Mouse (Mus musculus): ENCODE data around the gene BC024978.
A peak's percentile ranks its signal among the peaks of the same experiment; 100 is the strongest.

The BC024978 gene

DNA sequence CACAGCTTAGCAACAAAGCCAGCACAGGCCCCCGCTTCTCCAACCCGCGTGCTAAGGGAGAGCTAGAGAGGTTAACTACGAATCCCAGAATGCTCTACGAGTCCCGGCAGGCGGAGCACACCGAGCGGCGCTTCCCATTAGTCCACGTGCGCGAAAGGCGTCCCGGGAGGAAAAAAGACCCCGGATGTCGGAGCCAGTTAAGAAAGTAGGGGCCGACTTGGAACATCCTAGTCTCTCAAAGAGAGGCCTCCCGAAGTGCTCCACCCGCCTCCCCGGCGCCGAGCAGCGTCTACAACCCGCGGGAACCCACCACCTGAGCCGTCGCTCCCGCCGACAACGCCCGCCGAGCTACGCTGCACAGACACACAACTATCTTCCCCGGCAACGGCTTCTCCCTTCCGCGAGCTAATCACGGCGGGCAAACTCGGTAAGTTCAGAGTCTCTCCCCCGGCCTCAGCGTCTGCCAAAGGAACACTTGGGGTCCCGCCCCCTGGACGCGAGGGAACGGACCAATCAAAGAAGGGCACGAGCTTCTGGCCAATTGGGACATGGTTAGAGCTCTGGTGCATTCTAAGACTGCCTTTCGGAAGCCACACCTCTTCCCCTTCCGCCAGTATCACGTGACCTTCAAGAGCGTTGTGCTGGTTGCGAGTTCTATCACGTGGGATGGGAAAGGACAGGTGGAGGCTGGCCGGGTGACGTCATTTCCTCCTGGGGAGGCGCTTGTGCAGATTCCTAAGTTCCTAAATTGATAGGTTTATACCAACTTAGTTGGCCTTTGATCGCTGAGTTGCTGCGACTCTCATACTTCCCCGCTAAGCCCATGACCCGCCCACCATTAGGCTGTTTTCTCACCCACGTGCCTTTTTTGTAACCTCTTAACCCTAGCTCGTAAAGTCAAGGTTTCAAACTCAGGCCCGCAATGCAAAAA, at the start of gene BC024978, which contains the start of gene Snrpa:
Gene BC024978 (plus strand): TSS at position 101 of the 931 bp plus-strand sequence.
Gene Snrpa (minus strand): TSS at position 591 of the 931 bp plus-strand sequence.
- peak; percentile 100 for DNase-seq

DNA sequence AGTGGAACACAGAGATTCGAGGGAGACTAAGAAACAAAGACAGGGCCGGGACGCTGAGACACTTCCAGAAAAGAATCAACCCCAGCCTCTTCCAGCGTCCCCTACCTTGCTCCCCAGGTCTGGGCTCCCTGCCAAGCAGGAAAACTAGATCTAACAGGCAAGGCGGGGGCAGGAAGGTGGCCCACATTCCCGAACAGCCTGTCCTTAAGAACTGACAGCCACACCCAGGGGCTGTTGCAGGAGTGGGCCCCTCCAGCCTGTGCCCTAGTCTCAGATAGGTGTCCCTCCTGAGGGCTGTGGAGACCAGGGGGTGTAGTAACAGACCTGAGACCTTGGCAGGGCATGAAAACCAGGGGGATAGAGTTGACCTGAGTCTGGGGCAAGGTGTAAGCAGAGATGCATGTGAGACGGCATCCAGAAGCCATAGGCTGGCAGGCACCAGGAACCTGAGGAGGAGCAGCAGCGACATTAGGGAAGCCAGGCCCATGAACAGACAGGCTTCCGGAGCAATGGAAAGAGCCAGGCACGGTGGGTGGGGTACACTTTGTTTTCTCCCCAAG, 42.3 kb upstream of the BC024978 start, which contains the start of gene Cyp2t4:
Gene Cyp2t4 (plus strand): TSS at position 510 of the 560 bp plus-strand sequence.
- DNase-seq = peak; percentile 55

DNA sequence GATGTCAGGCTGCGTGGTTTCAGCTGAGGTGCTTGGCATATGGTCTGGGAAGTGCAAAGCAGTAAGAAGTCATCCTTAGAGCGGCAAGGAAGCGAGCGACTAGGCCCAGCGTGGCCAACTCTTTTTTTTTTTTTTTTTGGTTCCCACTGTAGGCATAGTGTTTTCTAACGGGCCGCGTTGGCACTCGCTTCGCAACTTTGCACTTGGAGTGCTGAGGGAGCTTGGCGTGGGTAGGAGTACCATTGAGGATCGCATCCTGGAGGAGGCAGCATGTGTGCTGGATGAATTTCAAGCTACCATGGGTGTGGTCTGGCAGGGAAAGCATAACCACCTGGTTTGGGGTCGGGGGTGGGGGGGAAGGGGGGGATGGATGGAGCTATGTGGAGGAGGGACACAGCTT, 39.6 kb upstream of the BC024978 start:
- no peak for DNase-seq

DNA sequence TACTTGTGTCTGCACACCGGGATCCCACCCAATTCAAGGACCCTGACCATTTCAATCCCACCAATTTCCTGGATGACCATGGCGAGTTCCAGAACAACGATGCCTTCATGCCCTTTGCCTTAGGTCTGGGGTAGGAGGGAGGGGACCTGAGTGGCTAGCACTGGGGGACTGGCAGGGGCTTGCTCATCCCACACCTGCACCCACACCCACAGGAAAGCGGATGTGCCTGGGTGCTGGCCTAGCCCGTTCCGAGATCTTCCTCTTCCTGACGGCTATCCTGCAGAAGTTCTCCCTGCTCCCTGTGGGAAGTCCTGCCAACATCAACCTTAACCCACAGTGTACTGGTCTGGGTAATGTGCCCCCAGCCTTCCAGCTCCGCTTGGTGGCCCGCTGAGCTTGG, 37.4 kb upstream of the BC024978 start:
- DNase-seq = no peak

DNA sequence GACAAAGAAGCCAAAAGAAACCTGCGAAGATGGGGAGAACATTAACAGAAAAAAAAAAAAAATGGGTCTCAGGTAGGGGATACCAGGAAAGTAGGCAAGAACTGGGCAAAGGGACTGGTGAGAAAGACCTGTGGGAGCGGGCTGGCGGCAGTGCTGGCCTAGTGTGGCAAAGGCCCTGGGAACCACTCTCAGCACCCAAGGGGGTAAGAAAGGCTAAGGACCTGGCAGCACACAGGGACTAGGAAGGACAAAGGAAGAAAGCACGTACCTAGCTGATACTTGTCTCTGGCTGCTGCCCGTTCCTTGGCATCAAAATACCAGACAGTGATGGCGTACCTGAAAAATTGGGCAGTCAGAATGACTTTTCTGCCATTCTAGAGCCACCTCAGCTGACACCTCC, 36.3 kb upstream of the BC024978 start:
- no peak for DNase-seq

DNA sequence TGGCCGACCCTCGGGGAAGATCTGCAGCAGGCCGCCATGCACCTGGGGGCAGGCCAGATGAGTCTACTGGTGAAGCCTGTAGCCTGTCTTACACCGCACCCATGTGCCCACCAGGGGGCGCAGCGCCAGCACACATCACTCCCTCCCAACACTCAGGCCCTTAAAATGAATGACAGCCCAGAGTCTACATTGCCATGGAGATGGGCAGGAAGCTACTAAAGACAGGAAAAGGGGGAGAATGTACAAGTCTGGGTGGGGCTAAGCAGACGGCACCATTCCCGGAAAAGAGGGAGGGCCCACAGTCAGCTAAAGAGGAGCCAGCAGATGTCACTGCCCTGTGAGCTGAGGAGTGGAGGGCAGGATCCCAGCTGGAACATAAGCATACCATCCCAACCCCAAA, 35.7 kb upstream of the BC024978 start:
- peak; percentile 91 for DNase-seq

DNA sequence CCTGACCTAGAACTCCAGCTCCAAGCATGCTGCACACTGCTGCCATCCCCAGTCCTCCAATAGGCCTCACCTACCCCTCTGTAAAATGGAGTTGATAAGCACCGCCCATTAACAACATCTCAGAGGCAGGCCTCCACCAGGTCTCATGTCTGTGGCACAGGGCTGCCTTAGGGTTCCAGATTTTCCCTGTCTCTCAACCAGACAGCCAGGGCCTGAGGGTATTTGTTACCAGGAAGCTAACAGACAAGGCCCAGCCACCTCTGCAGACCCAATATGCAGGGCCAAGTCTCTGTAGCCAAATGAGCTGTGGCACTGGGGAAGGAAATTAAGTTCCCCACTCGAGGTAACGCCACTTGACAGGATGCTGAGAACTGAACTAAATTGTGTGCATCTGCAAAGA, 34.7 kb upstream of the BC024978 start:
- no peak for DNase-seq

DNA sequence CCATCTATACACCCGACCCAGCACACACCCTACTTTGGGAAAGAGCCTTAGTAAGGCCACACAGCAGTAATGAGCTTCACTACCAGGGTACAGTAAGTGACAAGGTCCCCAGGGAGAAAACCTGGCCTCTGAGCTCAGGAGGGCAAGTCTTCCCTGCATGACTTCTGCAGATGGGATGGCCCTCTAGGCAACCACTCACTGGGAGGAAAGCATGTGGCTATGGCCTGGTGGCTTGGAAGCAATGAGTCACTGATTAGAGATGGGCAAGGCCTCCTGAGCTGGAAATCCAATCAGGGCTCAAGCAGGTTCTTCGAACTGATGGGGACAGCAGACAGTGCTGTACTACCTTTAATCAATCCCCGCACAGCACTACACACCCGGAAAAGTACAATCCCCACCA, 33.8 kb upstream of the BC024978 start:
- DNase-seq = no peak

DNA sequence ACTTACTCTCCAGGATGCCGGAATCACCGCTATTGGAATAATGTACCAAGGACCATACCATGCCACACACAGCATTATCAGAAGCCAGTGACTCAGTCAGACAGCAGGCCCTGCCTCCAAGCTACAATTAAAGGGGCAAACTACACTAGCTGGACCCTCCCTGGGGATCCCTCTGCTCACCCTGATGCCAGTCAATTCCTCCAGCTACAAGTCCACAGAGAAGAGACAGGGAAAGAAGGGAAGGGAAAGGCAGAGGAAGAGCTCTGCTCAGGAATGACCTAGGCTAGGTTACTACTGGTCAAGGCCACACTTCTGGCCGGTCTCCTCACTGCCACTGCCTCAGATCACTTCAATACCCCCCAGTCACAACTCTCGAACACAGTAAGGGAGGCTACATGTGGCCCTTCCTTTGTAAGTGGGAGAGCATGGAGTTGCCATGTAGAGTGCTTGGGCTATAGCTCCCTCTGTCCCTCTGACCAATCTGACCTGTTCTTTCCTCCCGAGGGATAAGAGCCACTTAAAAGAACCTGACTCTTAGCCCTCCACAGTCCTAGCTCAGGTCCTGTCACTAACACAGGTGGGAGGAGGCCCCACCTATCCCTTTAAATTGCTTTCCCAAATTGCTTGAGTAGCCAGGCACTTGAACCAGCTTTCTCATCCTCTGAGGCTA, 32.7 kb upstream of the BC024978 start:
- no peak for DNase-seq

DNA sequence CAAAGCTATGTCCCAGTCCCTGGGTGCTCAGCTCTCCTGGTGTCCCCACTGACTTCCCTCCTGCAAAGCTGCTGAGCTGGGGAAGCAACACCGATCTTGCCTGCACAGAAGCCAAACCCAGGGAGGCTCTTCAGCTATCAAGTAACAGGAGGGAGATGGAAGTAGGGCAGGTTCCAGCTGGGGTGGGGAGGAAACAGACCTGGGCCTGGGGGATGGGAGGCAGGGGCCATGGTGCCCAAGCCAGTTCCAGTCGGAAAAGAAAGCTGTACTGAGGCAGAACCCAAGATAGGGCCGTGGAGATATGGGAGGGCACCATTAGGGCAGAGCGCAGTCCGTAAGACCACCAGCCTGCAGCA, 32.2 kb upstream of the BC024978 start:
- DNase-seq = no peak

DNA sequence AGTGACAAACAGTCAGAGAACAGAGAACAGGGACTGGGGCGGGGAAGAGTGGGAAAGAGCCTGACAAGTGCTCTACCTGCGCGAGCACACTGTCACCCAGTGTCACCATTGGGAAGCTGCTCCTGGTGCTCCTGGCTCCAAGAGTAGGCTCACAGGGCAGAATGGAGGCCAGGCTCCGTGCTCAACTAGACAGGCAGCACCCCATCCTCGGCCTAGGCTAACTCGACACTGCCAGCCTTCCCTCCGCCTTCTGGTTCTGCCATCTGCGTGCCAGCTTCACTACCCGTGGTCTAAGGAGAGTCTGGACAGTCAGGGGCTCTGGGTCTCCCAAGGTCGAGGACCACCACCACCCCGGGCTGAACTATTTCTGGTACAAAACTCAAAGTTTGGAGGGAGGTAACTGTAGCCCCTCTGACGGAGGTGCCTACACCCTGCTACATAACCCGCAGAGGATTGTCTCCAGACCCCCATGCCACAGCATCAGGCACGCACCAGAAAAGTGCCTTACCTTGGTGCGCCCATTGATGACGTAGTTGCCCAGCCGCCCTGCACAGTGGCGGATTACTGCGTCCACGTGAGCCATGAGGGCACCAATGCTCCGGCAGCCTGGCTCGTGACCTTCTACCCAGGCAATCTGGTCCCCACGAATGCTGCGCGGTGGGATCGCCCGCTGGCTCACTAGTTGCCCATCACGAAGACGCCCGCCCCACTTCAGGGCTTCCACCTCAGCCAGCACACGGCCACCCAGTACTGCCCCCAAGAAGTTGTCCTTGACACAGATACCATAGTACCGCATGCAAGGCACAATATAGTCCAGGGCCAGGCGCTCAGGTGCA, 31.3 kb upstream of the BC024978 start:
- DNase-seq = peak; percentile 48

DNA sequence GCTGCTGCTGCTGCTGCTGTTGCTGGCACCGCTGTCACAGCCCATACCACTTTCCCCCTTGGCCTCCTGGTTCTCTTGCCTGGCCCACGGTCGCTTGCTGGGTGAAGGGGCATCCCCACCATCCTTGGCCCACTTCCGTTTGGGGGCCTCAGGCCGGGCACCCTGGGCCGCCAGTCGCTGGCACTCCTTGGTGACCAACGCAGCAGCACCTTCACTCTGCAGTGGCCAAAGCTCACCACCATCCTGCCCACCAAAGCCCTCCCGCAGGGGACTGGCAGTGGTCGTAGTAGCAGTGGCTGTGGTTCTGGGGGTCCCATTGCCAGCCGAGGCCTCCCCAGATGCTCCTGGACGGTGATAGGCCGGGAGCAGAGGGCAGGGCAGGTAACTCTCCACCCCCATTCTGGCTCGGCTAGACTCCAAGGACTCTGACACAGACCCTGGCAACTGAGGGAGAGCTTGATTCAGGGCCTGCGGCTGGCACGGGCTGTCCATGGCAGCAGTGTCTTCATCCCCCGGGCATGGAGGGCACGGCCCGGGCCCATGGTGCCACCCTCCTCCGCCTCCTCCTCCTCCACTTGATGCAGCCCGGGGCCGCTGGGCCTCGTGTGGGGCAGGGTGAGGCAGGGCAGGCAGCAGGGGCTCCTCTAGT, 30.4 kb upstream of the BC024978 start:
- peak; percentile 65 for DNase-seq

DNA sequence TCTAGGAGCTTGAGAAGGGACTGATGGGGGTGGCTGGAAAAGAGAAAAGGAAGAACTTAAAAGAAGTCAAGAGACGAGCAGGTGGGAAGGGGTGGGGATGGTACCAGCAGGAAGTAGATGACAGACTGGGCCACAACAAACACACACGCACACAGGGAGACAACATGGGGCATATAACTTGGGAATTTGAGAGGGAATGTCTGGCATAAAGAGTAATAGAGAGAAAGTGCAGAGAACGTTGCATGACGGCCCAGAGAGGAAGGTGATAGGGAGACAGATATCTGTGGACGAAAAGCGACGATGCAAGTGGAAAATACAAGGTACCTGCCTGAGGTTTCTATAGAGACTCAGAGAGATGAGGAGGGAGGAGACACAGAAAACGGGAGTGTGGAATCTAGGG, 29.9 kb upstream of the BC024978 start:
- no peak for DNase-seq

DNA sequence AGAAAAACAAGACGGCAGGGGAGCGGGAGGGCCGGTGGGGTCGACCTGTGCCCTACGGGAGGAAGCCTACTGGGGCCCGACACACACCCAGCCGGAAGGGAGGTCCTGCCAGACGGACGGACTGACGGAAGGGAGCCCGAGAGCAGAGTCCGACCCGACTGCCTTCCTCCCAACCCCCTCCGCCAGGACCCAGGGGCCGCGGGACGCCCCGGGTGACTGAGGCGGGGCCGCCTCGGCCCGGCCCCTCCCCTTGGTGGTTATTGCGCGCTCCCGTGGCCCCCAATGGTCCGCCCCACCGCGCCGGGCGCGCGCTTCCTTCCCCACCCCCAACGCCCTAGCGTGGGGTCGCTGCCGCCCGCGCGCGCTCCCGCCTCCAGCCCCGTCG, 29.4 kb upstream of the BC024978 start:
- peak; percentile 92 for DNase-seq

DNA sequence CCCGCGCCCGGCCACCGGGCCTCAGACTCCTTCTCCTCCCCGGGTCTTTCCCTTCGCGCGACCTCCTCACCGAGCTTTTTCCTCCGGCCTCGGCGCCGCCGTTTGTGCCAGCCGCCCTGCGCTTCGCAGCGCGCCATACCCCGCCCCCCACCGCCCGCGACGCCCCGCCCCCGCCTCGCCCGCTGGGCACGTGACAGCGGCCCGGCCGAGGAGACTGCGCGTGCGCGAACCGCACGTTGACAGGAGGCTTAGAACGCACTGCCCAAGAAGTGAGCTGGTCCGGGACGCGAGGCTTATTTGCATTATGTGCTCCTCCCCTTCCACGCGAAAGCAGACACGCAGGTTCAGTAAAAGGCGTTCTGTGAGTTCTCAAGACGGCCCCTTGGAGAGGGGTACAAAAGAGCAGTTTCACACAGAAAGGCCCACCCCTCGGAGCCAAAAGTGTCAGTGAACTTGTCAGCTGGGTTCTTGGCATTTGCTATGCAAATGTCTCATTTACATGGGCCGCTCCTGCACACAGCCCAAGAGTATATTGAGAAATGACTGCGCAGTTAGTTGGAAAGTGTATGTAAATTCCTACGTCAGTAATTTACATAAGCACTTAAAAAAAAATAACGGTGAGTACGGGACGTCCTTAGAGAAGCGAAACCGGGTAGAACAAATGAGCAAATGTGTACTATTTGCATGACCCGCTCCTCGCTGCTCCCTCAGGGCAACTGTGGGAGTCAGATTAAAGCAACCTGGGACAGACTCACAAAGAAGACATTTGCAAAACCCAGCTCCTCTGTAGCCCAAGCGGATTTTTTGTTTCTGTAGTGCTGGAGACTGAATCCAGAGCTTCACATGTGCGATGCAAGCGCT, 28.7 kb upstream of the BC024978 start, which contains the start of gene Egln2:
Gene Egln2 (minus strand): TSS at position 189 of the 861 bp plus-strand sequence.
- peak; percentile 97 for DNase-seq

DNA sequence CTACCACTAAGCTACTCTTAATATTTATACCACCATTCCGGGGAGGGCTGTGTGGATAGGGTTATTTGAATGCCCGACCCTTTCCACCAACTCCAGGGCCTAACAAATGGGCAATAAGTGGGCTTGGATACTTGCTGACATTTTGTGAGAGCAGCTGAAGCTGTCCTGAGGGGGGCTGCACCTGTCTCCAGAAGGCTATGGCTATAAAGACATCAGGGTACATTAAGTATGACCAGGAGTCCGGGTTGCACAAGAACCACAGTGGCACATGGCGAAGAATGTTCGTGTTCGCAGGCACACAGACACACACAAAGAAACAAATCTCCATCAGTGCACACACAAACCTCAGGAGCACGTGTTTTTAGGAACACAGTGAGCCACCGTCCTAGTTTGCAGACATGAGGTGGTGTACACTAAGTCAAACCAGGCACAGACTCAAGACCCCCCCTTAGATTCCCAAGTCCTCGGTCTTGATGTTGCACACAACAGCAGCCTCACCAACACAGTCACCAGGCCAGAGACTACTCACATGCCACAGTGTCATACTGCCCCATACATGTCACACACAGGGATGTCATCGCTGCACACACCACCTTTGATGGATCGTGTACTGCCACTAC, 28.0 kb upstream of the BC024978 start:
- DNase-seq = no peak

DNA sequence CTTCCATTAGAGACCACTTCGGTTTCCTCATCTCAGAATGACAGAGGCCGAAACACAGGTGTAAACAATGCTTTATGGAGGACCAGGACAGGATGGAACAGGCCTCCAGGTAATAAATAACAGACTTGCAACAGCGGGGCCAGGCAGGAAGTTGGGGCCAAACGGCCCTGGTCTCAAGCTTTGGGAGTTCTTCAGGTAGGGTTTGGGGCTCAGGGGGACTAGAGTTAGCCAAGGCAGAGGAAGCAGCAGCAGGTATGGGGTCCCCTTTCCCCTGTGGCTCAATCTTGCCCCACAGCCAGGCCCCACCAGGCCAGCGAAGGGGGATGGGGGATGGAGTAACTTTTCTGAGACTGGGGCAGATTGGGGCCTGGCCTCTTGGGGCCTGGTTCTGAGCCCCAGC, 27.2 kb upstream of the BC024978 start:
- no peak for DNase-seq

DNA sequence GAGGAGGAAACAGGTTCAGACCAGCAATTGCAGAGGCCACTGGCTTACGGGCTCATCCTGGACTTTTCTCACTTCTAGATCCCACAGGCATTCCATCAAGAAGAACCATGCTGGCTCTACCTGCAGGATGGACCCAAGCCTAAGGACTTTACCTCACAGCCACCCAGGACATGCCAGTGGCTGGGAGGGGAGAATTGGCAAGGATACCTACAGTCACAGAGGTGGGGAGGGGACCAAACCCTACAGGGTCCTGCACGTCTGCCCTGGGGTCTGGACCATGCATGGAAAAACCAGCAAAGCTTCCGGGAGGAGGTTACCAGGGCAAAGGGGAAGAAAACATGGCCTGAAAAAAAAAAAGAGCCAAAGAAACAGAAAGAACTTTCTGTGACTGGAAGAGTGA, 24.6 kb upstream of the BC024978 start:
- no peak for DNase-seq

DNA sequence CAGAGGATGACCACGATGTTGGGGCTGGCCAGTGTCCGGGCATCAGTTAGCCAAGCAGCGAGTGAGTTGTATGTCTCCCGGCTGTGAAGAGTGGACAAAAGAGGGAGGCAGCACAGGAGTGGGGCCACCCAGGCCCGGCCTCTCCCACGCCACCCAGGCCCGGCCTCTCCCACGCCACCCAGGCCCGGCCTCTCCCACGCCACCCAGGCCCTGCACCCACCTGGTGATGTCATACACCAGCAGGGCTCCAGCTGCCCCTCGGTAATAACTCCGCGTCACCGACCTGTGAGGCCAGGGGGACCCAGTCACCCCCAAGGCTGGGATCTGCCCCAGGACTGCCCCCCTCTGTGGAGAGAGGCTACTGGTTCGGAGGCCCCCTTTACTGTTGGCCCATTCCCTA, 21.1 kb upstream of the BC024978 start:
- no peak for DNase-seq

DNA sequence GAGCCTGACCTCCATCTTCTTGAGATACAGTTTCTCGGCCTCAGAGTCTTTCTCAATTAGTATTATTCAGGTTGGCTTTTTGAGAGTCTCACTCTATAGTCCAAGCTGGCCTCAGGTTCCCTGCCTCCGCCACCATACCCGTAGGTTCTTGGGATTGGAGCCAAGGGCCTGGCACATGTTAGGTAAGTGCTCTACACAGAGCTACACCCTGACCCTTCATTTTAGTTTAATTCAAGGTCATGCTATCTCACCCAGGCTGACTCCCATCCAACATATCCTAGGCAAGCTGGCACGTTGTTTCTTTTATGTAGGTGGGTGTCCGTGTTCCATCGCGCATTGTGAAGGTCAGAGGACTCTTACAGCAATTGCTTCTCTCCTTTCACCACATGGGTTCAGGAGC, 20.7 kb upstream of the BC024978 start:
- DNase-seq = no peak

DNA sequence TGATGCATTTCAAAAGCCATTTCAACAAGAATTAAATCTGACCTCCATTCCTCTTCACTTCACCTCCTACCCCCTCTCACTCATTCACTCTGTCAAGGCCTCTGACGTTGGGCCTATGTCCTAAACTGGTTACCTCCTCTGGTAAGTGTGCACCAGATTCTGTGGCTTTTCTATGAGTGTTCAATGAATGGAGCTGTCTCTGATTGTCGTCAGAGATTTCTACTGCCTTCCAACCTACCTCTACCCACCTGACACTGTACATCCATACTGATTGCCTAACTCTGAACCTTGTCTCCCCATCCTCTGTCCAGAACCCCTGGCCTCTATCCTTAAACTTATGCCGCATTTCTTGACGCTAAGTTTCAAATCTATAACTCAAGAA, 17.6 kb upstream of the BC024978 start:
- no peak for DNase-seq

Data from kidney, adult 11 months (tissue).